Mouse (Mus musculus) cerebellum, adult 11 months (tissue): ENCODE data around the gene Mllt1.

ENCODE experiments used
- DNase-seq: peaks from one replicate; pipeline ENCODE4 v3.0.0; 2022

Mllt1 gene

GRCm38 (mm10) chr17:56935363-56936131 is at the start of gene Mllt1:
Gene Mllt1, minus strand, starts transcription at chr17:56935415.
- peak; percentile 98 for DNase-seq

GRCm38 (mm10) chr17:56984886-56985285 is 49.7 kb upstream of the Mllt1 start:
- DNase-seq, result no peak

- DNase-seq, result no peak
These were observed 46.8 kb upstream of the Mllt1 start, which contains the start of gene Acer1 for GRCm38 (mm10) chr17:56982013-56982412. Gene Acer1, minus strand, starts transcription at chr17:56982126.

- DNase-seq, result no peak
These were observed 45.8 kb upstream of the Mllt1 start for GRCm38 (mm10) chr17:56981049-56981448.

GRCm38 (mm10) chr17:56979524-56979923 is 44.3 kb upstream of the Mllt1 start:
- no peak for DNase-seq

- no peak for DNase-seq
These were observed 41.5 kb upstream of the Mllt1 start for GRCm38 (mm10) chr17:56976531-56977390.

- no peak for DNase-seq
These were observed 40.2 kb upstream of the Mllt1 start for GRCm38 (mm10) chr17:56975391-56975790.

- DNase-seq, result no peak
These were observed 39.6 kb upstream of the Mllt1 start for GRCm38 (mm10) chr17:56974708-56975240.

GRCm38 (mm10) chr17:56973956-56974707 is 38.9 kb upstream of the Mllt1 start:
- no peak for DNase-seq

GRCm38 (mm10) chr17:56970081-56970480 is 34.9 kb upstream of the Mllt1 start:
- no peak for DNase-seq

GRCm38 (mm10) chr17:56969321-56969720 is 34.1 kb upstream of the Mllt1 start:
- no peak for DNase-seq

- DNase-seq, result no peak
These were observed 28.4 kb upstream of the Mllt1 start for GRCm38 (mm10) chr17:56963646-56964045.

- no peak for DNase-seq
These were observed 27.6 kb upstream of the Mllt1 start for GRCm38 (mm10) chr17:56962642-56963405.

GRCm38 (mm10) chr17:56961880-56962279 is 26.7 kb upstream of the Mllt1 start:
- DNase-seq, result no peak

GRCm38 (mm10) chr17:56958667-56959066 is 23.5 kb upstream of the Mllt1 start:
- DNase-seq, result no peak

- DNase-seq, result no peak
These were observed 22.7 kb upstream of the Mllt1 start for GRCm38 (mm10) chr17:56957763-56958429.

GRCm38 (mm10) chr17:56954871-56955270 is 19.7 kb upstream of the Mllt1 start:
- DNase-seq, result no peak

GRCm38 (mm10) chr17:56952639-56953038 is 17.4 kb upstream of the Mllt1 start:
- no peak for DNase-seq

- peak; percentile 57 for DNase-seq
These were observed 15.7 kb upstream of the Mllt1 start for GRCm38 (mm10) chr17:56950915-56951314.

GRCm38 (mm10) chr17:56938751-56939150 is 3.5 kb upstream of the Mllt1 start:
- DNase-seq, result no peak

GRCm38 (mm10) chr17:56936731-56937130 is 1.5 kb upstream of the Mllt1 start:
- DNase-seq, result no peak
